Mouse (Mus musculus): ENCODE results near the gene Ccnf. TPM values are rescaled to one million over a fixed set of nuclear protein-coding genes. Genes with fewer than 3 reads are reported as not detected.

Gene Ccnf
- total and polyA plus RNA-seq, 3 experiments: 26.4 to 60.7 (median 40.1) TPM

- H3K4me2 ChIP-seq (ENCODE audit: insufficient read depth, low read depth, poor library complexity, severe bottlenecking): 0 out of 2 replicates have a peak overlapping the region, but pooled peaks have one; percentile 14
- H3K9me3 ChIP-seq (replicated peaks; ENCODE audit: low read length): no peaks in the 10 kb centered on the region
- in situ Hi-C loops (cut with MboI; ENCODE audit: low pct_ligation_motif_present, low pct_unique_long_range_greater_than_20kb, low sequenced_read_pairs): no loop called here
- peaks cover 2% of the 10 kb centered on the region for H3K27me3 ChIP-seq (replicated peaks)
- no peaks in the 10 kb centered on the region for H3K79me2 ChIP-seq (replicated peaks; ENCODE audit: control insufficient read depth, extremely low read depth, insufficient read depth, poor library complexity, severe bottlenecking)
- no peak overlapping the region for H3K27ac ChIP-seq (ENCODE audit: insufficient read depth, low read depth)
- H3K9ac ChIP-seq (ENCODE audit: insufficient read depth, low read depth): no peak overlapping the region
- dilution Hi-C loops (cut with MboI; ENCODE audit: extremely low pct_ligation_motif_present, extremely low pct_unique_long_range_greater_than_20kb, low sequenced_read_pairs): no loop called here
- DNase-seq (ENCODE audit: extremely low read depth): no peak
- peaks cover 0 to 9% of the 10 kb centered on the region in 2 experiments for H3K36me3 ChIP-seq (replicated peaks in 1 of 2; ENCODE audit: control insufficient read depth in 1 of 2, insufficient read depth in 1 of 2, low read length in 1 of 2)
- H3K4me3 ChIP-seq (replicated peaks in 1 of 3; ENCODE audit: low read depth in 2 of 3, low read length in 2 of 3, poor library complexity in 1 of 3): no peak overlapping the region
- no peak for TF ChIP-seq ZMIZ1 (IDR thresholded peaks at IDR 0.05; ENCODE audit: low read depth, low read length)
- no peak for TF ChIP-seq IRF4 (IDR thresholded peaks at IDR 0.05; ENCODE audit: low read depth, low read length)
- TF ChIP-seq MAX (IDR thresholded peaks at IDR 0.05; ENCODE audit: low read length): no peak
- TF ChIP-seq BHLHE40 (IDR thresholded peaks at IDR 0.05; ENCODE audit: low read depth, low read length): peak; percentile 20; the same call in 1 of the 2 replicates
- TF ChIP-seq CHD1 (IDR thresholded peaks at IDR 0.05; ENCODE audit: low read depth, low read length): no peak
- no peak for TF ChIP-seq E2F4 (IDR thresholded peaks at IDR 0.05; ENCODE audit: insufficient replicate concordance, low read depth, low read length)
- no peak for TF ChIP-seq JUND (conservative IDR thresholded peaks at IDR 0.05; ENCODE audit: low read depth, low read length)
- TF ChIP-seq MYC (IDR thresholded peaks at IDR 0.05; ENCODE audit: low read depth, low read length): no peak
- TF ChIP-seq CTCF (conservative IDR thresholded peaks at IDR 0.05 in 1 of 2, IDR thresholded peaks at IDR 0.05 in 1 of 2; ENCODE audit: low read depth in 2 of 2, low read length in 2 of 2): 0 out of 4 replicates have a peak, but pooled peaks of 1 of the 2 experiments have one; percentile 5
- H3K4me1 ChIP-seq (ENCODE audit: control insufficient read depth in 1 of 2, insufficient read depth in 2 of 2): peaks cover 13 to 29% of the 10 kb centered on the region in 2 experiments
Observed at GRCm38 (mm10) chr17:24206451-24207351, 44.6 kb downstream of the Ccnf start.

GRCm38 (mm10) chr17:24205908-24206361, 45.3 kb downstream of the Ccnf start:
- DNase-seq (ENCODE audit: extremely low read depth): no peak
- Histone ChIP-seq H3K27me3 (replicated peaks) (peaks cover 2% of the 10 kb centered on the region), H3K27ac (ENCODE audit: insufficient read depth, low read depth) (no peak overlapping the region), H3K4me2 (ENCODE audit: insufficient read depth, low read depth, poor library complexity, severe bottlenecking) (peak overlapping the region; percentile 10), H3K9me3 (replicated peaks; ENCODE audit: low read length) (no peaks in the 10 kb centered on the region), H3K9ac (ENCODE audit: insufficient read depth, low read depth) (peak overlapping the region; percentile 25; the same call in 1 of the 2 replicates), H3K4me1 (ENCODE audit: control insufficient read depth in 1 of 2, insufficient read depth in 2 of 2) (peaks cover 13 to 29% of the 10 kb centered on the region in 2 experiments), H3K79me2 (replicated peaks; ENCODE audit: control insufficient read depth, extremely low read depth, insufficient read depth, poor library complexity, severe bottlenecking) (no peaks in the 10 kb centered on the region), H3K4me3 (replicated peaks in 1 of 3; ENCODE audit: low read depth in 2 of 3, low read length in 2 of 3, poor library complexity in 1 of 3) (peak overlapping the region; percentile 16 to 86 (median 73)), H3K36me3 (replicated peaks in 1 of 2; ENCODE audit: control insufficient read depth in 1 of 2, insufficient read depth in 1 of 2, low read length in 1 of 2) (peaks cover 0 to 16% of the 10 kb centered on the region in 2 experiments)
- in situ Hi-C loops (cut with MboI; ENCODE audit: low pct_ligation_motif_present, low pct_unique_long_range_greater_than_20kb, low sequenced_read_pairs): no loop called here
- dilution Hi-C loops (cut with MboI; ENCODE audit: extremely low pct_ligation_motif_present, extremely low pct_unique_long_range_greater_than_20kb, low sequenced_read_pairs): no loop called here
- peak; percentile 71 for TF ChIP-seq BHLHE40 (IDR thresholded peaks at IDR 0.05; ENCODE audit: low read depth, low read length)
- TF ChIP-seq HCFC1 (IDR thresholded peaks at IDR 0.05; ENCODE audit: low read depth, low read length): no peak
- TF ChIP-seq MAFK (IDR thresholded peaks at IDR 0.05; ENCODE audit: insufficient replicate concordance, low read length): no peak
- TF ChIP-seq USF1 (IDR thresholded peaks at IDR 0.05; ENCODE audit: low read depth, low read length): peak; percentile 80
- peak; percentile 78 for TF ChIP-seq USF2 (conservative IDR thresholded peaks at IDR 0.05; ENCODE audit: low read depth, low read length)
- no peak for TF ChIP-seq ZKSCAN1 (IDR thresholded peaks at IDR 0.05; ENCODE audit: borderline replicate concordance, low read depth, low read length)
- no peak for TF ChIP-seq CHD1 (IDR thresholded peaks at IDR 0.05; ENCODE audit: low read depth, low read length)
